Mouse (Mus musculus): ENCODE results near the gene Klk7. TPM values are rescaled to one million over a fixed set of nuclear protein-coding genes. Genes with fewer than 3 reads are reported as not detected.

Klk7 gene
- polyA plus RNA-seq, 1 experiment = not detected

- Histone ChIP-seq H3K4me3 (ENCODE audit: insufficient read depth, low read length) (no peak overlapping the region), H3K4me1 (ENCODE audit: control insufficient read depth, insufficient read depth, low read length) (no peaks in the 10 kb centered on the region), H3K27ac (ENCODE audit: insufficient read depth, low read length) (no peak overlapping the region)
- no peak for TF ChIP-seq POLR2A (IDR thresholded peaks at IDR 0.05; ENCODE audit: extremely low read depth, insufficient read depth, low read length)
- TF ChIP-seq CTCF (IDR thresholded peaks at IDR 0.05; ENCODE audit: extremely low read depth, insufficient read depth, low read length) = no peak
Observed at GRCm38 (mm10) chr7:43789295-43789694, 21.8 kb upstream of the Klk7 start.

GRCm38 (mm10) chr7:43791591-43791990 is 19.5 kb upstream of the Klk7 start, which contains the start of gene Klk9:
Gene Klk9, plus strand, starts transcription at chr7:43791891.
- no peak for TF ChIP-seq POLR2A (IDR thresholded peaks at IDR 0.05; ENCODE audit: extremely low read depth, insufficient read depth, low read length)
- no peak for TF ChIP-seq CTCF (IDR thresholded peaks at IDR 0.05; ENCODE audit: extremely low read depth, insufficient read depth, low read length)
- Histone ChIP-seq H3K4me3 (ENCODE audit: insufficient read depth, low read length) (no peak within 1 kb of the TSS), H3K27ac (ENCODE audit: insufficient read depth, low read length) (no peak within 1 kb of the TSS), H3K4me1 (ENCODE audit: control insufficient read depth, insufficient read depth, low read length) (no peaks in the 10 kb centered on the region)

- H3K4me1 ChIP-seq (ENCODE audit: control insufficient read depth, insufficient read depth, low read length) = no peaks in the 10 kb centered on the region
- no peak overlapping the region for H3K27ac ChIP-seq (ENCODE audit: insufficient read depth, low read length)
- TF ChIP-seq POLR2A (IDR thresholded peaks at IDR 0.05; ENCODE audit: extremely low read depth, insufficient read depth, low read length) (no peak), CTCF (IDR thresholded peaks at IDR 0.05; ENCODE audit: extremely low read depth, insufficient read depth, low read length) (no peak)
- H3K4me3 ChIP-seq (ENCODE audit: insufficient read depth, low read length) = peak overlapping the region; percentile 54; the same call in 1 of the 2 replicates
Observed at GRCm38 (mm10) chr7:43796355-43796754, 14.7 kb upstream of the Klk7 start.

- Histone ChIP-seq H3K4me3 (ENCODE audit: insufficient read depth, low read length) (peak within 1 kb of the TSS; percentile 54), H3K4me1 (ENCODE audit: control insufficient read depth, insufficient read depth, low read length) (no peaks in the 10 kb centered on the region), H3K27ac (ENCODE audit: insufficient read depth, low read length) (no peak within 1 kb of the TSS)
- TF ChIP-seq CTCF (IDR thresholded peaks at IDR 0.05; ENCODE audit: extremely low read depth, insufficient read depth, low read length) (no peak), POLR2A (IDR thresholded peaks at IDR 0.05; ENCODE audit: extremely low read depth, insufficient read depth, low read length) (no peak)
Observed at GRCm38 (mm10) chr7:43797333-43797769, 13.7 kb upstream of the Klk7 start, which contains the start of gene Klk8. Gene Klk8, plus strand, starts transcription at chr7:43797577.

- Histone ChIP-seq H3K4me3 (ENCODE audit: insufficient read depth, low read length) (peak overlapping the region; percentile 54), H3K27ac (ENCODE audit: insufficient read depth, low read length) (no peak overlapping the region), H3K4me1 (ENCODE audit: control insufficient read depth, insufficient read depth, low read length) (no peaks in the 10 kb centered on the region)
- no peak for TF ChIP-seq POLR2A (IDR thresholded peaks at IDR 0.05; ENCODE audit: extremely low read depth, insufficient read depth, low read length)
- no peak for TF ChIP-seq CTCF (IDR thresholded peaks at IDR 0.05; ENCODE audit: extremely low read depth, insufficient read depth, low read length)
Observed at GRCm38 (mm10) chr7:43797844-43798462, 13.1 kb upstream of the Klk7 start.

- no peak overlapping the region for H3K4me3 ChIP-seq (ENCODE audit: insufficient read depth, low read length)
- TF ChIP-seq POLR2A (IDR thresholded peaks at IDR 0.05; ENCODE audit: extremely low read depth, insufficient read depth, low read length) (no peak), CTCF (IDR thresholded peaks at IDR 0.05; ENCODE audit: extremely low read depth, insufficient read depth, low read length) (no peak)
- H3K4me1 ChIP-seq (ENCODE audit: control insufficient read depth, insufficient read depth, low read length) = no peaks in the 10 kb centered on the region
- H3K27ac ChIP-seq (ENCODE audit: insufficient read depth, low read length) = no peak overlapping the region
Observed at GRCm38 (mm10) chr7:43799876-43800275, 11.2 kb upstream of the Klk7 start.

- Histone ChIP-seq H3K4me1 (ENCODE audit: control insufficient read depth, insufficient read depth, low read length) (no peaks in the 10 kb centered on the region), H3K27ac (ENCODE audit: insufficient read depth, low read length) (no peak overlapping the region), H3K4me3 (ENCODE audit: insufficient read depth, low read length) (no peak overlapping the region)
- no peak for TF ChIP-seq CTCF (IDR thresholded peaks at IDR 0.05; ENCODE audit: extremely low read depth, insufficient read depth, low read length)
- no peak for TF ChIP-seq POLR2A (IDR thresholded peaks at IDR 0.05; ENCODE audit: extremely low read depth, insufficient read depth, low read length)
Observed at GRCm38 (mm10) chr7:43815211-43815610, 4.1 kb downstream of the Klk7 start.

- no peak overlapping the region for H3K27ac ChIP-seq (ENCODE audit: insufficient read depth, low read length)
- TF ChIP-seq CTCF (IDR thresholded peaks at IDR 0.05; ENCODE audit: extremely low read depth, insufficient read depth, low read length) = no peak
- no peak for TF ChIP-seq POLR2A (IDR thresholded peaks at IDR 0.05; ENCODE audit: extremely low read depth, insufficient read depth, low read length)
Observed at GRCm38 (mm10) chr7:43816746-43817145, 5.7 kb downstream of the Klk7 start.

GRCm38 (mm10) chr7:43821581-43821980 is 10.5 kb downstream of the Klk7 start:
- no peak for TF ChIP-seq POLR2A (IDR thresholded peaks at IDR 0.05; ENCODE audit: extremely low read depth, insufficient read depth, low read length)
- TF ChIP-seq CTCF (IDR thresholded peaks at IDR 0.05; ENCODE audit: extremely low read depth, insufficient read depth, low read length) = no peak
- H3K27ac ChIP-seq (ENCODE audit: insufficient read depth, low read length) = no peak overlapping the region
- H3K4me3 ChIP-seq (ENCODE audit: insufficient read depth, low read length) = no peak overlapping the region
- H3K4me1 ChIP-seq (ENCODE audit: control insufficient read depth, insufficient read depth, low read length) = no peaks in the 10 kb centered on the region

More at GRCm38 (mm10) chr7:43816746-43817145, 5.7 kb downstream of the Klk7 start:
- Histone ChIP-seq H3K4me3 (ENCODE audit: insufficient read depth, low read length) (no peak overlapping the region), H3K4me1 (ENCODE audit: control insufficient read depth, insufficient read depth, low read length) (no peaks in the 10 kb centered on the region)

- TF ChIP-seq CTCF (IDR thresholded peaks at IDR 0.05; ENCODE audit: extremely low read depth, insufficient read depth, low read length) (no peak), POLR2A (IDR thresholded peaks at IDR 0.05; ENCODE audit: extremely low read depth, insufficient read depth, low read length) (no peak)
- Histone ChIP-seq H3K4me1 (ENCODE audit: control insufficient read depth, insufficient read depth, low read length) (no peaks in the 10 kb centered on the region), H3K27ac (ENCODE audit: insufficient read depth, low read length) (no peak within 1 kb of the TSS)
Observed at GRCm38 (mm10) chr7:43824199-43824598, 13.1 kb downstream of the Klk7 start, which contains the start of gene Klk6. Gene Klk6, plus strand, starts transcription at chr7:43824499.

More at GRCm38 (mm10) chr7:43824199-43824598, 13.1 kb downstream of the Klk7 start, which contains the start of gene Klk6:
- no peak within 1 kb of the TSS for H3K4me3 ChIP-seq (ENCODE audit: insufficient read depth, low read length)

Measured in cortical plate, adult 2 months (tissue).